Mouse (Mus musculus) cortical plate, adult 2 months (tissue): Measurements from ENCODE around the gene Man1b1.

ENCODE experiments used
- CTCF ChIP-seq: fragments of 200-500 bp; IDR thresholded peaks from 2 replicates; pipeline ENCODE4 v1.5.1; 2011; ENCODE audit warnings: mild to moderate bottlenecking, control low read depth, low read length; ENCODE audit not compliant: insufficient read depth; ENCODE audit errors: extremely low read depth
- POLR2A ChIP-seq: fragments of 200-500 bp; IDR thresholded peaks from 2 replicates; pipeline ENCODE4 v1.6.1; 2011; ENCODE audit warnings: mild to moderate bottlenecking, low read length, control low read depth; ENCODE audit not compliant: insufficient read depth; ENCODE audit errors: extremely low read depth

GRCm38 (mm10) chr2:25311491-25311891, 20.6 kb upstream of the Man1b1 start:
- no peak for TF ChIP-seq CTCF
- TF ChIP-seq POLR2A, result no peak
